Mouse (Mus musculus): ENCODE results near the gene Wwox.

Gene Wwox

GRCm38 (mm10) chr8:114971378-114971777 lies 531.9 kb downstream of the Wwox start:
- peak; percentile 29 for DNase-seq (ENCODE audit: low spot score)

GRCm38 (mm10) chr8:114973002-114973461 lies 533.6 kb downstream of the Wwox start:
- no peak for DNase-seq (ENCODE audit: low spot score)

DNA sequence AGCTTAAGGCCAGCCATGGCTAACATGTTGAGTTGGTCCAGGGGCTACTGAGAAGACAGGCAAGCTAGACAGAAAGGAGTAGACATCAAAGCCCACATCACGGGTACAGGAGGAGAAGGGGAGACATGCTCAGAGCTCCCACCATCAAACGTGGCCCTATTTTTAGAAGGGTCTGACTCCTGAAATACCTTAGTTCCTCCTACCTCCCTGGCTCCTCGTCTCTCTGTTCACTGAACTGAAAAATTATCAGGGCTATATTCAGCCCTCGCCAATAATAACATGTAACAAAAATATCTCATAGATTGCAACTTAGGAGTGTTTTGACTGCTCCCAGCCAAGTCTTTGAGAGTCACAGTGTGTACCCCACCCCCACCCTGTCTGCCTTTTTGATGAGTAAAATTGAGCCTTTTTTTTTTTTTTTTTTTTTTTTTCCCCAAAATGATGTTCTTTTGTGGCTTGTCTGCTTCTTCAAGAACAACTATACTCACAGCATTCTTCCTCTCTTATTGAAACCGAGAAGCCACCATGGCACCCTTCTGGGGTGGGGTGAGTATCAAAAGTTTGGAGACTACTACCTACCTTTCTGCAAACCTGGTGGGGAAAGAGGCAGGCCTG lies 535.0 kb downstream of the Wwox start:
- no peak for DNase-seq (ENCODE audit: low spot score)

- DNase-seq (ENCODE audit: low spot score): no peak
Observed at GRCm38 (mm10) chr8:114977746-114978145, 538.3 kb downstream of the Wwox start.

DNA sequence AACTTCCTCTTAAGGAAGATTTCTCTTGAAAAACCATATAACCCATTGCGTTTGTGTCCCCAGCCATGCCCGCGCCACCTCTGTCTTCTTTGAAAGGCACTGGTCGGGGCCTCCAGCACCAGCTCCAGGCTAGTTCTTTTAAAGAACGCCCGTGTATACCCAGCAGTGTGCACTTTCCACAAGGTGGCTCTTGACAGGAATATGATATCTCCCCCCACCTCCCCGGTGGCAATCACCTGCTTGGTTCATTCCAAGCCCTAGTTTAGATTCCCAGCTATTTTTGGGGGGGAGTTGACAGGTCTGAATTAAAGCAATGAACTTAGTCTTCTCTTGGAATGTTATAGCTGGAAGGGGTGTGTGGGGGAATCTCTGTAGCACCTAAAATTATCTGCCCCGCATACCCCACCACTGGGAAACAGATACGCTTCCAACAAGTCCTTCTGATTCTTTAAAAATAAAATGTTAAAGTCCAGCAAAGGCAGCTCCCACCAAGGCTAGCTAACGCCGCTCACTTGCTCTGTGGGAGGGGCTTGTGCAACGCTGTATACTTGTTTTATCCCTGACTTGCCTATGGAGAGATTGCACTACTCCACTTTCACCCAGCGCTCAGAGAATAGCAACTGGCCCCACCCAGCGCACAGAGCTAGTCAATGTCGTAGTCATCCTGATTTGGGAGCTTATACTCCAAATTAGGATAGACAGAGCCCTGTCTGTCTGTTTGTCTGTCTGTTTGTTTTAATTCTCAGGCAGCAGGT lies 538.9 kb downstream of the Wwox start:
- no peak for DNase-seq (ENCODE audit: low spot score)

- no peak for DNase-seq (ENCODE audit: low spot score)
Observed at GRCm38 (mm10) chr8:114979671-114980070, 540.2 kb downstream of the Wwox start.

- DNase-seq (ENCODE audit: low spot score): no peak
Observed at GRCm38 (mm10) chr8:114982762-114983161, 543.3 kb downstream of the Wwox start.

GRCm38 (mm10) chr8:114984500-114984899 lies 545.0 kb downstream of the Wwox start:
- DNase-seq (ENCODE audit: low spot score): no peak

DNA sequence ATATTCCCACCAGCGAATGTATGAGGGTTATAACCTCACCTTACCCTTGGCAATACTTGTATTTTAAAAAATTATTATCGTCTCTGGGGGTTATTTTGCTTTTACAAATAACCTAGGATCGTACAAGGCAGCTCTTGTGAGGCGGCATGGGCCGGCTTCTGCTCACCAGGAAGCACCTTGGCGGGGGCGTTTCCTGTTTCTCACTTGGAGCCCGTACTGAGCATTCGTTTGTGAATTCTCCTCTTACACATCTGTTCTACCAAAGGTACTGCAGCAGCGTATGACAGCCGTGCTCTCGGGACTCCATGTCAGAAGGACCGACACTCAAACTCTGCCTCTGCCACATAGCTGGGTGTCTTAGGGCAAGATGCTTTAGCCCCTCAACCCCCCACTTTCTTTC lies 546.5 kb downstream of the Wwox start:
- DNase-seq (ENCODE audit: low spot score): no peak

DNA sequence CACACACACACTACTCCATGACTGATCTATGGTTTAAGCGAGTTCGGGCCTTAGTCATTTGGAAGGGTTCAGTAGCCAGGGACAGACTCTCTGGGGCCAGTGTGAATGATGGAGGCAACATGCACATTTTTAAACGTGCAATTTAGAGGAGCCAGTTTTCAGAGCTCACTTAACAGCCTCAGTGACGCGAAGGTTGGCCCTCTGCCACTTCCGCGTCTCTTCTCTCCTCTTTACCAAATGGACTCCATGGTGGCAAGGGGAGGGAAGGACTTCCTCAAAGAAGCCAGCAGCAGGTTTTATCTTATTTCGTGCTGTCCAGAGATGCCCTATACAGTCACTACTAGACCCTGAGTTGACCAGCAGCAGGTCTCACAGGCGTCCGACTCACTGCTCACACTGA lies 547.5 kb downstream of the Wwox start:
- DNase-seq (ENCODE audit: low spot score): no peak

DNA sequence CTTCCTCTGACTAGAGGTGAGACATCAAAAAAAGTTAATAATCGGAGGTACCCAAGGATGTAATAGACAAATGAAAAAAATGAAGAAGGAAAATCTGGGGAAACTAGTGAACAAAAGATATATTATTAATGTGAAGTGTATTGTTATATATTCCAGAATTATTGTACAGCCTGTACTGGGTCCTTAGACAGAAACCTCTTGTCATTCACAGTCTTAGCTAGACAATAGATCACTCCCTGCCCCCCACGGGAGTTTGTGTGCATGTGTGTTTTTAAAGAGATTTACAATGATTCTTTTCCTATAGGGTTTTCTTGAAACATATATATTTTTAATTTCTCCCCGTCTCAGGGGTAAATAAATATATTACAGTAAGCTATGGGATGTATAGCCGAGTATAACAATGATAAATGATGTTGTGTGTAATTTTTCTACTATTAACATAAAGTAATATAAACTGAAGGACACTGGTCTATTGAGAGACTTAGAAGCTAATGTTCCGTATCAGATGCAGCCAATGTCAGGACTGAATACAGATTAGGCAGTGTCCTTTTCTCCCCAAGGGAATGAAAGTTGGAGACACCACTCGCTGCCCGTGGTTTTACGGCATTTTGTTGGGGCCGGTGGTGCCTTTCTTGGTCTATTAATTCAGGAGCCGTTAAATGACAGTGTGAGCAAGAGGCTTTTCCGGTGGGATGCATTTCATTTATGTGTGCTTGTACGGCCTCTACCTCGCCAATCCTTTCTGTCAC lies 551.6 kb downstream of the Wwox start:
- DNase-seq (ENCODE audit: low spot score): no peak

- DNase-seq (ENCODE audit: low spot score): no peak
Observed at GRCm38 (mm10) chr8:115000736-115001135, 561.3 kb downstream of the Wwox start.

DNA sequence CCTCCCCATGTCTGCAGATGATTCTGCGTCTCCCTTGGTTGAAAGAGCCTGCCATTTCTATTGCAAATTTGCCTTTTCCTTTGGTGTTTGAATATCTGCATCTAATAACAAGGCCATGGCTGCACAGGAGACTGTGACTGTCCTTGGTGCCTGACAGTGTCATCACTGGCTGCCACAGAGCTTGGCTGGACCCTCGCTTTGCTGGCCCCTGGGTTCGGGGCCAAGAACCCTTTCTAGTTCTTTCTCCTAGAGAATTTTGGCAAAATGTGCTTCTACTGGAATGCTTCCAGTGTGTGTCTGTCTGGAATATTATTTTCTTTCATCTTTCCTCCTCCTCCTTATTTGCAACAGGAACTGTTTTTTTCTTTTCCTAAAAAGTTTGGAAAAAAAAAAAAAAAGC lies 565.6 kb downstream of the Wwox start:
- DNase-seq (ENCODE audit: low spot score): no peak

DNA sequence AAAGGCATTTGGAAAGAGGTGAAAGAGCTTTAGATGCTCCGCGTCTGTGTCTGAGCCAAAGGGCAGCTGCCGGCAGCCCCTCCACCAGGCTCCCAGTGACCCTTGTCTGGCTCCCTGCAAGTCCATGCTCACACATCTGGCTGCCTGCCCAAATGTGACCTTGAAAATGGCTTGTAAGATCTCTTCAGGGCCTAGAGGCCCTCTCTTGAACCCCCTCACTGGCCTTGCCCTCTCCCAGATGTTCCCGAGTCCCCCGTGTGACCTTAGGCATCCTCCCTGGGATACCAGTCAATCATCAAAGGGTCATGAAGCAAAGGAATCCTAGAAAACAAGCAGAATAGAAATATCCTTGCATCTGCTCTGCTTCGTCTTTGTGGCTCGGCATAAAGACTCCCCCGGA lies 567.1 kb downstream of the Wwox start:
- no peak for DNase-seq (ENCODE audit: low spot score)

DNA sequence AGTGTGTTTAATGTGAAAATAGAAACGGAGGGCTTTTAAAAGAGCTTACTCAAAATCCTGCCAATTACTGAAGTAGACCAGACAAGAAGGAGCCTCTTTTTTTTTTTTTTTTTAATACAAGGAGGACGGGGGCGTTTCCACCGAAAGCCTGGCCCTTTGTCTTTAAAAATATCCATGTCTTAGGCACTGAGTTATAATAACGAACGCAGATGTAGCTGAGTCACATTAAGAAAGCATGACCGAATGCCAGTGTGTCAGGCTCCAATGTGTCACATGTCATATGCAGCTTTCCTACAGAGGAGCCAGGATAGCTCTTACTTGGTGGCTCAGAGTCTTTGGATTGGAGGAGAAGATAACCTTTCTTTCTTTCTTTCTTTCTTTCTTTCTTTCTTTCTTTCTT lies 567.8 kb downstream of the Wwox start:
- DNase-seq (ENCODE audit: low spot score): no peak

- no peak for DNase-seq (ENCODE audit: low spot score)
Observed at GRCm38 (mm10) chr8:115008624-115009620, 569.5 kb downstream of the Wwox start.

DNA sequence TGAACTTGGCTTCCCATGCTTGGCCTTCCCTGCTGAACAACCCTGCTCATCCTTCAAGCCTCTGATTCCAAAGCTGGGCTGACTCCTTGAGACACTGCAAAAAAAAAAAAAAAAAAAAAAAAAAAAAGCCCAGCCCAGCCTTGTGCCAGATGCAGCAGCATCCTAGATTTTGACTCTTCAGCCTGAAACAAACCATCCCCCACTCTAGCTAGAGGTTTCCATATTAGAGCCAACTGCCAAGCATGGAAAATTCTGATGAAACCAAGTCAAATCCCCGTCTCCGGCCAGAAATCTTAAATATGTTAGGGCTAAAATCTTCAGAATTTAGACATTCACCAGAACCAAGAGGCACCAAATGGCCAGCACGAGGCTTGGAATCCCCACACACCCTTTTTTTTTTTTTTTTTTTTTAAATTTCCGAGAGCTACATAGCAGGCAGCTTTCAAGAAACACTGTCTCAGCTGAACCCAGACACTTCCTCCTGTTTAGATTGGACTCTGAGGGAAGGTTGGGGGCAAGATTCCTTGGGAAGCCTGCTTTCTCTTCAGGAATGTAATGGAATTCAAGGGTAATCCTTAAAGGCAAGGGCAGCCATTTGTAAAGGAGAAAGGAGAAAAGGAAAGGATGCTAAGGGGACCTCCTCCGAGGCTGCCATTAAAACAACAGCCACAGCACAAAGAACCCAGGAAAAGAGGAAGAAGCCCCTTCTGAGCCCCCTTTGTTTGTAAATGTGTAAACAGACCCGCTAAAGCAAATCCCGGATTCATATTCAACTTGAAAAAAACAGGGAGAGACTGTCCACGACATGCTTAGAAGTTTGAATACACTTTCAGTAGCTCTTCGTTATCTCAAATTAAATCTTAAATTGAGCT lies 570.7 kb downstream of the Wwox start:
- DNase-seq (ENCODE audit: low spot score): no peak

DNA sequence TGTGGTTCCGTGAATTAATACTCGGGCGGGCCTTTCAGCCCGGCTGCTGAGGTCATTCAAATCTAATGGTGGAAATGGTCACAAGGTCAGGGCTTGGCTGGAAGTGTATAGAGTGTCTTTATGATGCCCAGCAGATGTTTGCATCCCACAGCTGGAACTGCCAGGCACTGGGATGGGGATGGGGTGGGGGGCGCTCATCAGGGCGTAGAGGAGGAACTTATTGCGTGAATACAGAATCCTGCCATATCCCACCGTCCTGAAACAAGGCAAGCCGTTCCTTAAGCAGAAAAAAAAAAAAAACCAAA lies 571.3 kb downstream of the Wwox start:
- DNase-seq (ENCODE audit: low spot score): no peak

- DNase-seq (ENCODE audit: low spot score): no peak
Observed at GRCm38 (mm10) chr8:115019661-115020060, 580.2 kb downstream of the Wwox start.

DNA sequence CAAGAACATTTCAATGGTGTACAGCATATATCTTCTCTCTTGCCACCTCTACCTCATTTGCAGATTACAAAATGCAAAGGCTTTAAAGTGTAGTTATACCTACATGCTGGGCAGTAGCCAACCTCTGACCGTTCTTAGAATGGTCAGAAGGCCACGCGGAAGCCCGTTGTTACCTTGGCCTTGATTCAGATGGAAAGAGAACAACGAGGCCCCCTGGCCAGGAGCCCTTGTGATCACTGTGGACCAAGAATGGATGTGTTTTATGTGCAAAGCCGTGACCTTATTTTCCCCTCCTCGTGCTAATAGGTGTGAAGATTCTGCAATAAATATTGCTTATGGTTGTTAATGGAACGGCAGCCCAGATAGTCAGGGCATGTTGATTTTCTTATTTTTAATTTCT lies 582.3 kb downstream of the Wwox start:
- DNase-seq (ENCODE audit: low spot score): no peak

DNA sequence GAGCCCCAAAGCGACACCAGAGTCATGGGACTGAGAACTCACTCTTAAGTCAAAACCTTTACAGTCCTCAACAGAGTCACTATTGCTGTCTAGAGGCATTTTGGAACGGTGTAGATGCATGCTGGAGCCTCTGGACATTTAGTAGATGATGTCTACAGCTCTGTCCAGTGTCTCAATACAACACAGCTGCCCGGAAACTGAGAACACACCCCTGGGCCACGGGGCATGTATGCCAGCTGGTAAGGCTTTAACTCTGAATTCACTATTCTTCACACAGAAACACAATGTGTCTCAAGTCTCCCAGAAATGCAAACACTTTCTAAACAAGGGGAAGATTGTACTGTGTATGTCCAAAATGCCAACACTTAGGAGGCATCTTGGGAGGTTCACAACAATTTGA lies 584.6 kb downstream of the Wwox start:
- no peak for DNase-seq (ENCODE audit: low spot score)

All from c-Kit-positive CD71-positive TER-119-positive erythroid progenitor cells, embryonic 14.5 days (primary cell).